Mouse (Mus musculus) brown adipose tissue, adult 24 weeks (tissue): ENCODE measurements at regions not wholly inside any gene's neighbourhood (a gene's known extent, or its start where the extent isn't known, plus 50 kb on each side); places are given as distances from the start of the nearest gene placed in this dataset.
"Not testable (repeated sequence)": the region's sequence is repeated elsewhere in the genome, so short reads cannot be mapped to it uniquely, and the experiment has no call there.

Experiments used
- H3K27ac ChIP-seq: fragments of 200-500 bp; replicated peaks from 2 replicates; pipeline ENCODE4 v1.5.1; 2012; ENCODE audit warnings: low read depth, mild to moderate bottlenecking, low read length
- H3K4me1 ChIP-seq: fragments of 200-500 bp; 2 replicates; pipeline ENCODE4 v1.6.1; 2012; ENCODE audit warnings: low read length, mixed read lengths; ENCODE audit not compliant: control insufficient read depth, insufficient read depth, insufficient read length
- H3K4me3 ChIP-seq: fragments of 200-500 bp; 2 replicates; pipeline ENCODE4 v1.5.1; 2012; ENCODE audit warnings: low read depth, mild to moderate bottlenecking, low read length, moderate library complexity; ENCODE audit not compliant: insufficient read depth

DNA sequence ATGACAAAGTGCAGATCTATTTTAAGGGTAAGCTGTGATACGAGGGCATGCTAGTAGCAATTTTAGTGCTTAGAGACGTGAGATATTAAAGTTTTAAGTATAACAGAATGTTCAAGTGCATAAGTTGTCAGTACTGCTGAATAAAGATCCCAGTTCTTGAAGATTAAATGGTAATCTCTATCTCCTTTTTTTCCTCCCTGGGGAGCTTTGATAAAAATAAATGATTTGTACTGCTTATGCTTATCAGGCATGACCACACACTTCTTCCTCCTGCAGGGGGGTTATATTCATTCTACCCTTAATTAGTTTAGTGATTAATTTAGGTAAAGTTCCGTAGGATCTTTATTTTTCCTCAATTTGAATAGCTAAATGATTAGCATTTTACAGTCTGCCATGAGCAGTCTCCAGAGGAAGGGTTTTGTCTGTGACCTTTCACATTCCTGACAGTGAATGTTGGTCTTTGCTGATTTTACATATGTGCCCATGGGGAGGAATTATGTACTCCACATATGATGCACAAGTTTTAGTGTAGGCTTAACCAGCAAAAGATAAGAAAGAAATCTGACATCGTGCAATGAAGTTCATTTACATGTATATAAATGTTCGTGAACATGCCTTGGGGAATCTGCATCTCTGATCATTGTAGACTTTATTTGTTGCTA is 515.5 kb downstream of the Nova1 start:
- no peak overlapping the region for H3K27ac ChIP-seq
- H3K4me3 ChIP-seq, result no peak overlapping the region
- H3K4me1 ChIP-seq, result no peaks in the 10 kb centered on the region

DNA sequence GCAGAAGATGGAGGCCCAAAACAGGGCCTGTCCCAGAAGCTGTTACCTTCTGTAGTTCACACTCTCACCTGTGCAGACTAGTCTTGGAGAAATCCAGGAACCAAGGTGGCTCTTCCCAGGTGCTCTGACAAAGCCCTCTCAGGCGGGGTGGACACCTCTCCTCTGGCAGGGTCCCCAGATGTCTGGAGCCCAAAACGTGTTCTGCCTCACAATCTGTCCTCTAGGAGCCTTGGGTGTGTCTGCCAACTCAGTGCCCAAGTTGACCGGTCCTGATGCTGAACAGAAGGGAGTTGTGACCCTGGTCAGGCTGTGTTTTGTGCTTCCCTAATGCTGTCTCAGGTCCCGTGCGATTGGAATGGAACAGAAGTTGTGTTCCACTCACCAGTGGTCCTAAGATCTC is 519.8 kb downstream of the Nova1 start:
- Histone ChIP-seq H3K27ac (no peak overlapping the region), H3K4me1 (no peaks in the 10 kb centered on the region)

GRCm38 (mm10) chr12:46284519-46284918 is 534.2 kb downstream of the Nova1 start:
- no peaks in the 10 kb centered on the region for H3K4me1 ChIP-seq
- H3K27ac ChIP-seq, result no peak overlapping the region
- no peak overlapping the region for H3K4me3 ChIP-seq

More for the DNA sequence above, 519.8 kb downstream of the Nova1 start:
- no peak overlapping the region for H3K4me3 ChIP-seq

DNA sequence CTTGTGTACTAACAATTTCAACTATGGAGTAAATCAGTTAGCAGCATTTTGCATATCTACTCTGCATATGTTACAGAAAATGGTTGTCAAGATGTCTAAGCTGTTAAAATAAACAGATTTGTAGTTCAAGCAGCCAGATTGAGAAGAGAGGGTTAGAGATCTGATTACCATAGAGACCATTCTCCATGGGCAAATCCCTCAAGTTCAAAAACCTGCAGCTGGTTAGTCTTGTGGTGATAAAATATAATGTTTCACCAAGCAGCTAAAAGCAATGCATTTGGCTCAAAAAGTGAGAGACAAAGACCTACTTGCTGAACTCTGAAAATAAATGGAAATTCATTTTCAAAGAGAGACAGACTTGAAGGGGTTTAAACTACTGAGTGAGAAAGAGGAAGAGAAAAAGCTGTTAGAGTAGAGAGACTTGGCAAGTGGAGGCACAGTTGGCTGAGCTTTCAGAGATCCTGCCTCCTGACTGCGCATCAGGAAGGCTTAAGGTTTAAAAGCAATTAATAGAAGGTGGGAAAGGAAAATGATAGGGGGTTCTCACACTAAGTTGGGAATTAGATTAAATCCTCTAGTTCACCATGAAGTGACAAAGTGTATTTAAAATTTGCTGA is 570.2 kb downstream of the Nova1 start:
- H3K4me3 ChIP-seq, result no peak overlapping the region
- no peaks in the 10 kb centered on the region for H3K4me1 ChIP-seq
- no peak overlapping the region for H3K27ac ChIP-seq

DNA sequence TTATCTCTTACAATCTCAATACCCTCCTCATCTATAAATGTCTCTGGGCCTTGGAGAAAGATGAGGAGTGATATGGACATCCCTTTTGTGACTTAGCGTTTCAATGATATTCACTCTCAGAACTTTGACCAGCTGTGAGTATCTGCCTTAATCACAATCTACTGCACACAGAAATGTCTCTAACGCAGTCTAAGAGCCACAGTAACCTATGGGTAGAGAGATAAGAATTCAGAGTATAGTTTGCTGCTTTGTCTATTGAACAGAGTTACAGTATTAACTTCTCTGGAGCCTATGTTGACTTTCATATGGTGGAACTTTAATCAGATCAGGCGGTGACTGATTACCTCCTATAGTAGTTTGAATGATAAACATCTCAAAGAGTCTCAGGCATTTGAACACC is 573.8 kb downstream of the Nova1 start:
- Histone ChIP-seq H3K27ac (no peak overlapping the region), H3K4me3 (no peak overlapping the region), H3K4me1 (no peaks in the 10 kb centered on the region)

GRCm38 (mm10) chr12:46232359-46232758 is 586.4 kb downstream of the Nova1 start:
- Histone ChIP-seq H3K27ac (no peak overlapping the region), H3K4me1 (no peaks in the 10 kb centered on the region), H3K4me3 (no peak overlapping the region)

DNA sequence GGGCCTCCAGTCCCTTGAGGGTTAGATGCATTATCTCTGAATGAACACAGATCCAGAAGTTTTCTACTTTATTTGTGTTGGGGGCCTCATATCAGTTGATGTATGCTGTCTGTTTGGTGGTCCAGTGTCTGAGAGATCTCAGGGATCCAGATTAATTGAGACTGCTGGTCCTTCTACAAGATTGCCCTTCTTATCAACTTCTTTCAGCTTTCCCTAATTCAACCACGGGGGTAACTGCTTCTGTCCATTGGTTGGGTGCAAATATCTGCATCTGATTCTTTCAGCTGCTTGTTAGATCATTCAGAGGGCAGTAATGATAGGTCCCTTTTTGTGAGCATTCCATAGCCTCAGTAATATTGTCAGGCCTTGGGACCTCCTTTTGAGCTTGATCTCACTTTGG is 603.4 kb downstream of the Nova1 start:
- H3K4me3 ChIP-seq, H3K4me1 ChIP-seq, H3K27ac ChIP-seq: not testable (repeated sequence)

- H3K4me1 ChIP-seq, result no peaks in the 10 kb centered on the region
- H3K27ac ChIP-seq, result no peak overlapping the region
- no peak overlapping the region for H3K4me3 ChIP-seq
Measured at GRCm38 (mm10) chr12:46199076-46199475, 619.7 kb downstream of the Nova1 start.

- no peak overlapping the region for H3K27ac ChIP-seq
- no peak overlapping the region for H3K4me3 ChIP-seq
- no peaks in the 10 kb centered on the region for H3K4me1 ChIP-seq
Measured at GRCm38 (mm10) chr12:46197482-46198101, 621.1 kb downstream of the Nova1 start.

- Histone ChIP-seq H3K4me3 (no peak overlapping the region), H3K4me1 (no peaks in the 10 kb centered on the region), H3K27ac (no peak overlapping the region)
Measured at GRCm38 (mm10) chr12:46194173-46194572, 624.6 kb downstream of the Nova1 start.
